Mouse (Mus musculus): ENCODE results near the gene Pbx1.

The Pbx1 gene

GRCm38 (mm10) chr1:168425017-168425705, 6.9 kb downstream of the Pbx1 start:
- DNase-seq (ENCODE audit: low spot score in 2 of 2) = no peak

- DNase-seq (ENCODE audit: low spot score in 2 of 2) = no peak
Measured at GRCm38 (mm10) chr1:168423389-168423930, 8.6 kb downstream of the Pbx1 start.

GRCm38 (mm10) chr1:168418903-168419302, 13.2 kb downstream of the Pbx1 start:
- no peak for DNase-seq (ENCODE audit: low spot score in 2 of 2)

- DNase-seq (ENCODE audit: low spot score in 2 of 2) = no peak
Measured at GRCm38 (mm10) chr1:168417626-168418025, 14.4 kb downstream of the Pbx1 start.

- no peak for DNase-seq (ENCODE audit: low spot score in 2 of 2)
Measured at GRCm38 (mm10) chr1:168416729-168417437, 15.2 kb downstream of the Pbx1 start.

GRCm38 (mm10) chr1:168410611-168411010, 21.5 kb downstream of the Pbx1 start:
- no peak for DNase-seq (ENCODE audit: low spot score in 2 of 2)

- DNase-seq (ENCODE audit: low spot score in 2 of 2) = no peak
Measured at GRCm38 (mm10) chr1:168410054-168410453, 22.0 kb downstream of the Pbx1 start.

- DNase-seq (ENCODE audit: low spot score in 2 of 2) = no peak
Measured at GRCm38 (mm10) chr1:168408757-168409156, 23.3 kb downstream of the Pbx1 start.

- DNase-seq (ENCODE audit: low spot score in 2 of 2) = no peak
Measured at GRCm38 (mm10) chr1:168407958-168408357, 24.1 kb downstream of the Pbx1 start.

GRCm38 (mm10) chr1:168406291-168406675, 25.8 kb downstream of the Pbx1 start:
- no peak for DNase-seq (ENCODE audit: low spot score in 2 of 2)

GRCm38 (mm10) chr1:168405645-168406290, 26.3 kb downstream of the Pbx1 start:
- no peak for DNase-seq (ENCODE audit: low spot score in 2 of 2)

GRCm38 (mm10) chr1:168403529-168403928, 28.5 kb downstream of the Pbx1 start:
- DNase-seq (ENCODE audit: low spot score in 2 of 2) = no peak

GRCm38 (mm10) chr1:168402683-168403082, 29.4 kb downstream of the Pbx1 start:
- DNase-seq (ENCODE audit: low spot score in 2 of 2) = no peak

- no peak for DNase-seq (ENCODE audit: low spot score in 2 of 2)
Measured at GRCm38 (mm10) chr1:168395523-168396159, 36.4 kb downstream of the Pbx1 start.

GRCm38 (mm10) chr1:168394535-168394934, 37.5 kb downstream of the Pbx1 start:
- DNase-seq (ENCODE audit: low spot score in 2 of 2) = no peak

GRCm38 (mm10) chr1:168393456-168393855, 38.6 kb downstream of the Pbx1 start:
- no peak for DNase-seq (ENCODE audit: low spot score in 2 of 2)

GRCm38 (mm10) chr1:168392500-168392853, 39.6 kb downstream of the Pbx1 start:
- DNase-seq (ENCODE audit: low spot score in 2 of 2) = no peak

GRCm38 (mm10) chr1:168391617-168392499, 40.2 kb downstream of the Pbx1 start:
- no peak for DNase-seq (ENCODE audit: low spot score in 2 of 2)

GRCm38 (mm10) chr1:168390748-168391147, 41.3 kb downstream of the Pbx1 start:
- DNase-seq (ENCODE audit: low spot score in 2 of 2) = no peak

GRCm38 (mm10) chr1:168386159-168386558, 45.9 kb downstream of the Pbx1 start:
- no peak for DNase-seq (ENCODE audit: low spot score in 2 of 2)

- no peak for DNase-seq (ENCODE audit: low spot score in 2 of 2)
Measured at GRCm38 (mm10) chr1:168384594-168384955, 47.5 kb downstream of the Pbx1 start.
